Comparison of ENCODE assay signal across 8 mouse cellular contexts in the genomic region with DNA sequence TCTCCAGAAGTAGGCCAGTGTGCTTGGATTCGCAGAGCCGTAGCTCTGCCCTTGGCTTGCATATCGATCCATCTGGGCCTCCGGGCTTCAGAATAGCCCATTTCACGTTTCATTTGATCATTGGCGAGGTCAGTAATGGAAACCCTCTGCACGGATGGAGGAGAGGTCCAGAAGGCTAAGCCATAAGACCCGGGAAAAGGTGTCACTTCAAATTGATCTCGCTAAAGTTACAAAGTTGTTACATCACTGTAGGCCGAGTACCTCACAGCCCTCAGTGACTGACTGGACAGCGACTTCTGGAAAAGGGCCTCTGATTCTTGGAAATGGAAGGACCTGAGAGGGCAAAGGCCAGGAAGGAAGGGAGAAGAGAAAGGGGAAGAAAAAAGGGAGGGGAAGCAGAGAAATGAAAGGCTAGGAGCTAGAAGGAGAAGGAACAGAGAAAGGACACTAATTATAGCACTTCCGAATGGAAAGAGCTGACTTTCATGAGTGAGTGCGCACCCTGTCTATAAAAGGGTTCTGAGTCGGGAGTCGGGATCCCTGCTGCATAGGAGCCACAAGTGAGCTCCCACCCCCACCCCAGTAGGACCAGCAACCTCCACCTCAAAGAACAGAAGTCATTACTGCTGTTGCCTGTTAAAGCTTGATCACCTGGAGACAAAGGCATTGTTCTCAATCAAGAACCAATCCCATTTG. TPM values are rescaled to one million over a fixed set of nuclear protein-coding genes. Genes with fewer than 3 reads are reported as not detected.
DNase-seq lines count a peak whose midpoint lies in the region; ATAC-seq and TF ChIP-seq lines count a peak whose summit lies in the region.

No protein-coding gene starts in this region.

- peak overlapping the region; percentile 94 for H3K4me2 ChIP-seq in liver, embryonic 13.5 days

- H3K9ac ChIP-seq in liver, embryonic 13.5 days = peak overlapping the region; percentile 80; the same call in 1 of the 2 replicates

- no peak for TF ChIP-seq POLR2A in thymus, adult 2 months (IDR thresholded peaks at IDR 0.05; ENCODE audit: control insufficient read depth, extremely low read depth, insufficient read depth, low read length, poor library complexity)

- H3K36me3 ChIP-seq in thymus, adult 2 months (ENCODE audit: control insufficient read depth, insufficient read depth, low read length) = no peaks in the 10 kb centered on the region
- H3K36me3 ChIP-seq in liver, embryonic 13.5 days = no peaks in the 10 kb centered on the region

- no peaks in the 10 kb centered on the region for H3K27me3 ChIP-seq in thymus, adult 2 months (ENCODE audit: control insufficient read depth, insufficient read depth, low read length)
- H3K27me3 ChIP-seq in liver, embryonic 13.5 days = peaks cover 39% of the 10 kb centered on the region

- no peaks in the 10 kb centered on the region for H3K9me3 ChIP-seq in liver, embryonic 13.5 days (replicated peaks)

- intact Hi-C loops in gastrocnemius, adult 2 months (cut with DNase I) = no loop called here

- no peak for TF ChIP-seq CTCF in gastrocnemius, adult 2 months (IDR thresholded peaks at IDR 0.05)
- TF ChIP-seq CTCF in thymus, adult 2 months (IDR thresholded peaks at IDR 0.05; ENCODE audit: borderline replicate concordance, control insufficient read depth, extremely low read depth, insufficient read depth, low read length, poor library complexity) = no peak

- ATAC-seq in liver, embryonic 13.5 days (ENCODE audit: low read depth) = no peak
- ATAC-seq in granulocyte monocyte progenitor cell, adult 5-6 weeks (replicated peaks; ENCODE audit: poor library complexity, severe bottlenecking) = no peak
- ATAC-seq in megakaryocyte-erythroid progenitor cell, adult 5-6 weeks (replicated peaks; ENCODE audit: low FRiP score, low TSS enrichment, poor library complexity, severe bottlenecking) = no peak

- DNase-seq in gastrocnemius, adult 2 months = no peak
- DNase-seq in gastrocnemius, postnatal 25 days = no peak
- DNase-seq in thymus, adult 2 months = no peak
- DNase-seq in thymus, postnatal 4 days = no peak
- DNase-seq in liver, embryonic 13.5 days = no peak
- no peak for DNase-seq in B cell, adult 2 months

- peaks cover 19% of the 10 kb centered on the region for H3K4me1 ChIP-seq in thymus, adult 2 months (replicated peaks; ENCODE audit: control insufficient read depth, insufficient read depth, low read length)
- H3K4me1 ChIP-seq in liver, embryonic 13.5 days (replicated peaks) = peaks cover 37% of the 10 kb centered on the region

- WGBS in thymus, adult 2 months = 50% methylated on average over 15 of the region's 15 CpGs
- WGBS in liver, embryonic 13.5 days (ENCODE audit: insufficient replicate concordance) = 25% methylated on average over 15 of the region's 15 CpGs

- H3K27ac ChIP-seq in gastrocnemius, adult 2 months = peak overlapping the region; percentile 75
- H3K27ac ChIP-seq in thymus, adult 2 months (ENCODE audit: control insufficient read depth, insufficient read depth, low read length) = no peak overlapping the region
- H3K27ac ChIP-seq in liver, embryonic 13.5 days = no peak overlapping the region

- H3K4me3 ChIP-seq in gastrocnemius, adult 2 months = peak overlapping the region; percentile 89
- H3K4me3 ChIP-seq in thymus, adult 2 months (ENCODE audit: control insufficient read depth, insufficient read depth, low read length) = peak overlapping the region; percentile 91
- peak overlapping the region; percentile 76 for H3K4me3 ChIP-seq in liver, embryonic 13.5 days (replicated peaks)

RNA-seq across cellular contexts. Expression of a gene that starts 3.5 kb away (rescaled TPM):
- under 1 TPM; 0.33 to 0.45 TPM for total RNA-seq in gastrocnemius, adult 2 months (2021)
- total RNA-seq in gastrocnemius, postnatal 25 days (2021) = 1 to 10 TPM in 1 of 2 experiments, under 1 TPM in 1; 0.38 to 1.3 TPM
- polyA plus RNA-seq in thymus, adult 2 months (2012; rRNA removed) = 7.0 and 7.6 TPM in 2 replicates
- polyA plus RNA-seq in liver, embryonic 13.5 days (2015; fragmentation: Nextera tagmentation; extraction: Ambion mirVana) = 6.7 and 7.9 TPM in 2 replicates
- 5.9 and 8.3 TPM in 2 replicates for total RNA-seq in granulocyte monocyte progenitor cell, adult 5-6 weeks (2014; fragmentation: Nextera tagmentation)
- 6.5 and 7.2 TPM in 2 replicates for total RNA-seq in granulocyte monocyte progenitor cell, adult 5-6 weeks (2017)
- total RNA-seq in megakaryocyte-erythroid progenitor cell, adult 5-6 weeks (2014; fragmentation: Nextera tagmentation) = 5.6 and 13.3 TPM in 2 replicates
- 3.7 and 4.0 TPM in 2 replicates for total RNA-seq in megakaryocyte-erythroid progenitor cell, adult 5-6 weeks (2017)
